Mouse (Mus musculus) hindbrain, postnatal 0 days (tissue): ENCODE data around the gene Ell. TPM values are rescaled to one million over a fixed set of nuclear protein-coding genes. Genes with fewer than 3 reads are reported as not detected.
A peak's percentile ranks its signal among the peaks of the same experiment; 100 is the strongest.

Experiments used
- ATAC-seq: fragments of 200-750 bp; cut with Nextera tagmentation; 2 replicates; pipeline ENCODE4 v1.8.0; 2017; ENCODE audit warnings: mild to moderate bottlenecking, moderate TSS enrichment, moderate library complexity
- DNase-seq: peaks from one replicate; pipeline ENCODE4 v3.0.0-alpha.2; 2015; ENCODE audit warnings: low spot score
- H3K27ac ChIP-seq: fragments of 300-500 bp; sonication (generic); 2 replicates; pipeline ENCODE4 v1.5.1; 2014; ENCODE audit warnings: mild to moderate bottlenecking
- H3K27me3 ChIP-seq: fragments of 300-500 bp; sonication (generic); 2 replicates; pipeline ENCODE4 v1.6.1; 2014; ENCODE audit warnings: low read length, mixed read lengths; ENCODE audit not compliant: insufficient read depth
- H3K36me3 ChIP-seq: fragments of 300-500 bp; sonication (generic); 2 replicates; pipeline ENCODE4 v1.6.1; 2014; ENCODE audit warnings: low read length, mixed read lengths; ENCODE audit not compliant: insufficient read depth
- H3K4me1 ChIP-seq: fragments of 300-500 bp; sonication (generic); 2 replicates; pipeline ENCODE4 v1.6.1; 2014; ENCODE audit warnings: antibody characterized with exemption, low read length, mixed read lengths; ENCODE audit not compliant: insufficient read depth
- H3K4me2 ChIP-seq: fragments of 300-500 bp; sonication (generic); 2 replicates; pipeline ENCODE4 v1.6.1; 2014; ENCODE audit warnings: low read depth, mild to moderate bottlenecking, low read length, moderate library complexity, mixed read lengths
- H3K4me3 ChIP-seq: fragments of 300-500 bp; sonication (generic); 2 replicates; pipeline ENCODE4 v1.5.1; 2014; ENCODE audit warnings: low read length
- H3K9ac ChIP-seq: fragments of 300-500 bp; sonication (generic); replicated peaks from 2 replicates; pipeline ENCODE4 v1.6.1; 2014; ENCODE audit warnings: mild to moderate bottlenecking, low read length, moderate library complexity, mixed read lengths
- H3K9me3 ChIP-seq: fragments of 300-500 bp; sonication (generic); 2 replicates; pipeline ENCODE4 v1.6.1; 2016; ENCODE audit warnings: low read length, mixed read lengths
- CTCF ChIP-seq: IDR thresholded peaks from 2 replicates; pipeline ENCODE4 v1.5.1; 2016; ENCODE audit warnings: antibody characterized with exemption, control low read depth, low read depth
- WGBS: fragments of 180-500 bp; shearing (Covaris S2); extraction: QIAGEN DNeasy Blood & Tissue Kit; methylation state at CpG from one replicate; pipeline ENCODE4 v1.1.7; 2014; 5-methylcytosine and 5-hydroxymethylcytosine counted together
- polyA plus RNA-seq: library from polyadenylated mRNA; unstranded; fragments of >200 nt; fragmentation: Nextera tagmentation; extraction: Ambion mirVana; gene quantifications from 2 replicates; pipeline ENCODE4 v1.2.1, GENCODE M21; 2015
- total RNA-seq: library from RNA; depleted of rRNA; stranded (reverse); fragments of >200 nt; gene quantifications from 2 replicates; pipeline ENCODE4 v1.2.3, GENCODE M21; 2014

The Ell gene
- total and polyA plus RNA-seq, 2 experiments from 2014 or later = 10.8 to 16.7 TPM

DNA sequence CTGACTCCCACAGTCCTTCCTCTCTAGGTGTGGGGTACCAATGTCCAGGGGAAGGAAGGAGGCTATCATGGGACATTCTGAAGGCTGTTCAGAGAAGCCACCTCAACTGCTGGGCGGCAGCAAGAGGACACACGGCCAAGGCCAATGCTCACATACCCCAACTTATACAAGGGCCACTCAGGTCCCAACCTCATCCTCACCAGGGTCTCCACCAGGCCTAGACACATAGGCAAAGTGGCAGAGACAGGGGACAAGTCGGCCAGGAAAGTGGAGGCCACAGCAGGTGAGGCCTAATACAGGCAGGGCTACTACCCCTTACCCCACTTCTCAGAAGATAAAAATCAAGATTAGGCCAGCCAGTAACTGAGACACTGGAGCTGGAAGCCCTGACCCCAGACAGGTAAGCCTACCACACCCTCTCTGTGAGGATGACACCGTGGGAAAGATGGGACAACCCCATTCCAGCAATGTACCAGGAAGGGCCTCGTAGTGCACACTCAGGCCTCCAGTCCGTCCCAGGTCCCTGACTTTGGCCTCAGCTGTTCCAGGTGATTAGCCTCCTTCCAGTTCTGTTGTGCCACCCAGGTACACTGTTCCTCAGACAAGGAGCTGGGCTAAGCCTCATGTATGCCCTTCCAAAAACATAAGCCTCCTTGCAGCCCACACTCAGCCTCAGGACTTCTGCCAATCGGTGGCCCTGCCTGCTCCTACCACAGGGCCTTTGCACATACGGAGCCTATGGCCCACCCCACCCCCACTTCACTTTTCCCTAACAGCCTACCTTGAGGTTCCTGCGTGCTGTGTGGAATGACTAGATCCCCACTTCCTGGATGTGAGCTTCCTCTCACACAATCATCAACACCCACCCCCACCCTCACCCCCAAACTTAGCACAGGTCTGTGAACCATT is 66.9 kb downstream of the Ell start:
- Histone ChIP-seq H3K4me2 (peak overlapping the region; percentile 78; the same call in 1 of the 2 replicates), H3K27ac (no peak overlapping the region), H3K4me1 (peaks cover 24% of the 10 kb centered on the region), H3K9me3 (no peaks in the 10 kb centered on the region), H3K9ac (no peak overlapping the region), H3K4me3 (no peak overlapping the region), H3K36me3 (no peaks in the 10 kb centered on the region), H3K27me3 (no peaks in the 10 kb centered on the region)
- no peak for TF ChIP-seq CTCF
- ATAC-seq (no peak), DNase-seq (no peak)
- WGBS = 87% methylated on average over 9 of the region's 9 CpGs

- H3K9me3 ChIP-seq = no peaks in the 10 kb centered on the region
- H3K27ac ChIP-seq = peak overlapping the region; percentile 80; the same call in 1 of the 2 replicates
These were observed 67.7 kb downstream of the Ell start for GRCm38 (mm10) chr8:70606780-70607602.

DNA sequence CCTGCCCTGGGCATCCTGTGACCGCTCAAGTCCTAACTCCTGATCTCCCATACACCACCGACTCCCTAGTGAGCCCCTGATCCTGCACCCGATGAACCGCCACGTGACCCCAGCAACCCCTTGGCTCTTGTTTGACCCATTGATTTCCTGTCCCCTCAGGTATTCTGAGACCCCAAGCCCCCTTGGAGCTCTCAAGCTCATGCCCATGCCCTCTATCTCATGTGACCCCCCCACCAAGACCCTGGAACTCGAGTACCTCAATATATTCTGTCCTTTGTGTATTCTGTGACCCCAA is 68.3 kb downstream of the Ell start:
- H3K9me3 ChIP-seq = no peaks in the 10 kb centered on the region
- H3K27me3 ChIP-seq = no peaks in the 10 kb centered on the region
- H3K4me3 ChIP-seq = peak overlapping the region; percentile 59
- H3K4me1 ChIP-seq = peaks cover 25% of the 10 kb centered on the region
- peak overlapping the region; percentile 78 for H3K4me2 ChIP-seq
- ATAC-seq (peak; percentile 1; the same call in 1 of the 2 replicates), DNase-seq (no peak)
- 26% methylated on average over 6 of the region's 6 CpGs for WGBS
- TF ChIP-seq CTCF = no peak
- no peaks in the 10 kb centered on the region for H3K36me3 ChIP-seq
- peak overlapping the region; percentile 80; the same call in 1 of the 2 replicates for H3K27ac ChIP-seq
- peak overlapping the region; percentile 76 for H3K9ac ChIP-seq

More at GRCm38 (mm10) chr8:70606780-70607602, 67.7 kb downstream of the Ell start:
- ATAC-seq = no peak
- Histone ChIP-seq H3K9ac (peak overlapping the region; percentile 76), H3K4me3 (peak overlapping the region; percentile 59), H3K36me3 (no peaks in the 10 kb centered on the region), H3K4me1 (peaks cover 25% of the 10 kb centered on the region), H3K27me3 (no peaks in the 10 kb centered on the region), H3K4me2 (peak overlapping the region; percentile 78)
- no peak for DNase-seq
- no peak for TF ChIP-seq CTCF
- WGBS = 60% methylated on average over 18 of the region's 18 CpGs

- Histone ChIP-seq H3K4me2 (peak overlapping the region; percentile 78), H3K9me3 (no peaks in the 10 kb centered on the region), H3K4me3 (peak overlapping the region; percentile 59), H3K27me3 (no peaks in the 10 kb centered on the region), H3K4me1 (peaks cover 25% of the 10 kb centered on the region), H3K27ac (peak overlapping the region; percentile 80), H3K9ac (peak overlapping the region; percentile 76), H3K36me3 (no peaks in the 10 kb centered on the region)
- DNase-seq (peak; percentile 86), ATAC-seq (peak; percentile 72)
- TF ChIP-seq CTCF = no peak
- WGBS = 1% methylated on average over 81 of the region's 84 CpGs
These were observed 68.9 kb downstream of the Ell start for GRCm38 (mm10) chr8:70607898-70608748.

DNA sequence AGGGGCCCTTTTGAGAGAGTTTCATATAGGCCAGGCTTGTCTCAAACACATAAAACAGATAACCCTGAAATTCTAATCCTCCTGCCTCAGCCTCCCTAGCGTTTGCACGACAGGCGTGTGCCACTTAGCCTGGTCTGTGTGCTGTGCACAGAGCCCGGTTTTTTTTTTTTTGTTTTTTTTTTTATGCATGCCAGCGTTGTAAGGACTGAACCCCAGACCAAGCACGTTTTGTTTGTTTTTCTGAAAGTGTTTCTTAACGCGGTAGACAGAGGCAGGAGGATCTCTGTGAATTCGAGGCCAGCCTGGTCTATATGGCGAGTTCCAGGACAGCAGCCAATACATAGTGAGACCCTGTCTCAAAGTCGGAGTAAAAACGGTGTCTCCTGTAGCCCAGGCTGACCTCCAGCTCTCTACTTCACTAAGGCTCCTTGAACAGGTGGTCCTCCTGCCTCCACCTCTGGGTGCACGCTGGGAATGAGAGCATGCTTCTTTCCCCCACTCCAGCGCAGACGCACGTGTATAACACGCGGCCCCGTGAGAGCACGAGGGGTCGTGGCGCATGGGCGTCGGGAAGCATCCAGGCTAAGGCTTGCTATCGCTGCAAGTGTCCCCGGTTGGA is 69.6 kb downstream of the Ell start, which contains the start of gene Ssbp4:
Gene Ssbp4 (minus strand): TSS at position 124 of the 619 bp plus-strand sequence.
- Histone ChIP-seq H3K4me2 (peak within 1 kb of the TSS; percentile 78), H3K36me3 (no peaks in the 10 kb centered on the region), H3K4me1 (peaks cover 25% of the 10 kb centered on the region), H3K9me3 (no peaks in the 10 kb centered on the region), H3K27me3 (no peaks in the 10 kb centered on the region), H3K27ac (peak within 1 kb of the TSS; percentile 80), H3K9ac (peak within 1 kb of the TSS; percentile 76), H3K4me3 (peak within 1 kb of the TSS; percentile 59)
- ATAC-seq (peak; percentile 7; the same call in 1 of the 2 replicates), DNase-seq (no peak)
- WGBS = 6% methylated on average over 26 of the region's 26 CpGs
- TF ChIP-seq CTCF = no peak
